Mouse (Mus musculus) neural tube, embryonic 14.5 days (tissue): Measurements from ENCODE around the gene E2f6. TPM values are rescaled to one million over a fixed set of nuclear protein-coding genes. Genes with fewer than 3 reads are reported as not detected.

Experiments used
- ATAC-seq: fragments of 200-750 bp; cut with Nextera tagmentation; 2 replicates; pipeline ENCODE4 v1.8.0; 2017; ENCODE audit warnings: low read depth, mild to moderate bottlenecking, moderate TSS enrichment, moderate library complexity
- H3K27ac ChIP-seq: fragments of 300-500 bp; sonication (generic); 2 replicates; pipeline ENCODE4 v1.5.1; 2014; ENCODE audit warnings: low read depth, mild to moderate bottlenecking, control low read depth, low read length, moderate library complexity, mixed read lengths
- H3K27me3 ChIP-seq: fragments of 300-500 bp; sonication (generic); 2 replicates; pipeline ENCODE4 v1.6.1; 2014; ENCODE audit warnings: low read length; ENCODE audit not compliant: control insufficient read depth, insufficient read depth
- H3K36me3 ChIP-seq: fragments of 300-500 bp; sonication (generic); 2 replicates; pipeline ENCODE4 v1.6.1; 2014; ENCODE audit warnings: low read length, mixed read lengths; ENCODE audit not compliant: control insufficient read depth, insufficient read depth
- H3K4me1 ChIP-seq: fragments of 300-500 bp; sonication (generic); 2 replicates; pipeline ENCODE4 v1.6.1; 2014; ENCODE audit warnings: low read length; ENCODE audit not compliant: control insufficient read depth, insufficient read depth
- H3K4me2 ChIP-seq: fragments of 300-500 bp; sonication (generic); 2 replicates; pipeline ENCODE4 v1.6.1; 2014; ENCODE audit warnings: mild to moderate bottlenecking, low read depth, low read length, control low read depth
- H3K4me3 ChIP-seq: fragments of 300-500 bp; sonication (generic); 2 replicates; pipeline ENCODE4 v1.5.1; 2014; ENCODE audit warnings: low read depth, low read length, control low read depth, mixed read lengths
- H3K9ac ChIP-seq: fragments of 300-500 bp; sonication (generic); replicated peaks from 2 replicates; pipeline ENCODE4 v1.6.1; 2014; ENCODE audit warnings: low read depth, mild to moderate bottlenecking, control low read depth, low read length, mixed read lengths
- H3K9me3 ChIP-seq: fragments of 300-500 bp; sonication (generic); 2 replicates; pipeline ENCODE4 v1.6.1; 2016; ENCODE audit warnings: low read length; ENCODE audit not compliant: control insufficient read depth
- WGBS: fragments of 180-500 bp; shearing (Covaris S2); extraction: QIAGEN DNeasy Blood & Tissue Kit; methylation state at CpG from one replicate; pipeline ENCODE4 v1.1.7; 2014; 5-methylcytosine and 5-hydroxymethylcytosine counted together
- polyA plus RNA-seq: library from polyadenylated mRNA; unstranded; fragments of >200 nt; fragmentation: Nextera tagmentation; extraction: Ambion mirVana; gene quantifications from 2 replicates; pipeline ENCODE4 v1.2.1, GENCODE M21; 2014

Gene E2f6
- polyA plus RNA-seq, 1 experiment from 2014 or later = 28.7 TPM

DNA sequence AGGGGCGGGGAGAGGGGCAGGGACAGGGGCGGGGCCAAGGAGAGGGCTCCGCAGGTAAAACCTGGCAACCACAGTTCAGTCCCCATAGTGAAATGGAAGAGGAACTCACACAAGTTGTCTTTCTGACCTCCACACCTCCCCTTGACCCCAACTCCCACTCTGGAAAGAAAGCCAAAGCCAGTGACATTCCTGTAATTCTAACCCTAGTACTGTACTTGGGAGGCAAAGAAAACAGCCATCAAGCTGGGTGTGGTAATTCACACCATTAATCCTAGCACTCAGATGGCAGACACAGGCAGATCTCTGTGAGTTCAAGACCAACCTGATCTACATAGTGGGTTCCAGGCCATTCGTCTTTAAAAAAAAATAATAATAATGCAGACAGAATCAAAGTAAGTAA is 17.4 kb upstream of the E2f6 start:
- Histone ChIP-seq H3K9me3 (no peaks in the 10 kb centered on the region), H3K27me3 (no peaks in the 10 kb centered on the region), H3K36me3 (no peaks in the 10 kb centered on the region), H3K27ac (no peak overlapping the region), H3K4me3 (no peak overlapping the region), H3K4me2 (no peak overlapping the region), H3K4me1 (no peaks in the 10 kb centered on the region), H3K9ac (no peak overlapping the region)
- 83% methylated on average over 4 of the region's 4 CpGs for WGBS
- no peak for ATAC-seq

DNA sequence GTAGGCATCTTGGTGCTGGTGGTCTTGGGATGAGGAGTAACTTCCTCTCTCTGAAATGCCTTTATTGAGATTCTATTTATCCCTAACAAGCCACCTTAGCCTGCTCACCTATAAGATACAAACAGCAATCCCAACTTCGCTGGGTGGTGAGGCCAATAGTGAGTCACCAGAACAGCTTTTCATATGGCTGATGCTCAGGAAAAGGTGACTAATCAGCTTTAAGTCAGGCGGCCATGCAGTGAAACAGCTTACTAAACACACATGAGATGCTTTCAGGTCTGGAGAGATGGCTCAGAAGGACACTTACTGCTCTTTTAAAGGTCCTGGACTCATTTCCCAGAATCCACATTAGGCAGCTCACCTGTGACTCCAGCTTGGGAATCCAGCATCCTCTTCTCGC is 15.0 kb upstream of the E2f6 start:
- Histone ChIP-seq H3K9ac (no peak overlapping the region), H3K4me1 (no peaks in the 10 kb centered on the region), H3K9me3 (no peaks in the 10 kb centered on the region), H3K36me3 (no peaks in the 10 kb centered on the region), H3K4me2 (no peak overlapping the region), H3K27me3 (no peaks in the 10 kb centered on the region), H3K4me3 (no peak overlapping the region), H3K27ac (no peak overlapping the region)
- no peak for ATAC-seq
- WGBS = 89% methylated on average over 3 of the region's 3 CpGs

- Histone ChIP-seq H3K4me3 (no peak overlapping the region), H3K9ac (no peak overlapping the region), H3K27ac (no peak overlapping the region), H3K4me1 (no peaks in the 10 kb centered on the region), H3K4me2 (no peak overlapping the region), H3K36me3 (no peaks in the 10 kb centered on the region), H3K27me3 (no peaks in the 10 kb centered on the region), H3K9me3 (no peaks in the 10 kb centered on the region)
- WGBS = 25% methylated on average over 3 of the region's 3 CpGs
- ATAC-seq = no peak
These were observed 11.9 kb upstream of the E2f6 start for GRCm38 (mm10) chr12:16798894-16799293.

DNA sequence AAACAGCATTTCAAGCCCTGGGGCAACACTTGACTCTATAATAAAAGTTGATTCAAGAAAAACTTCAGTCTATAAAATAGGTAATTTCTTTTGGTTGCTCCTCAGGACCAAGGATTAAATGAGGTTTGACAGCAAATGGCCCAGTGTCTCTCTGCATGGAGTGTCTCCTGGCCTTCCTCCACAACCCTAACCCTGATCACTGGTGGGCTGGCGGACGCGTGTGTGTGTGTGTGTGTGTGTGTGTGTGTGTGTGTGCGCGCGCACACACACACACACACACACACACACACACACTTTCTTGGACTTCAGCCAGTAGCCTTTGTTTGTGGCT is 10.9 kb upstream of the E2f6 start:
- peak overlapping the region; percentile 57 for H3K9ac ChIP-seq
- H3K36me3 ChIP-seq = no peaks in the 10 kb centered on the region
- WGBS = 6% methylated on average over 3 of the region's 6 CpGs
- no peaks in the 10 kb centered on the region for H3K27me3 ChIP-seq
- peak overlapping the region; percentile 99 for H3K4me2 ChIP-seq
- H3K9me3 ChIP-seq = no peaks in the 10 kb centered on the region
- no peak overlapping the region for H3K27ac ChIP-seq
- H3K4me3 ChIP-seq = peak overlapping the region; percentile 53
- no peaks in the 10 kb centered on the region for H3K4me1 ChIP-seq
- peak; percentile 41; the same call in 1 of the 2 replicates for ATAC-seq

DNA sequence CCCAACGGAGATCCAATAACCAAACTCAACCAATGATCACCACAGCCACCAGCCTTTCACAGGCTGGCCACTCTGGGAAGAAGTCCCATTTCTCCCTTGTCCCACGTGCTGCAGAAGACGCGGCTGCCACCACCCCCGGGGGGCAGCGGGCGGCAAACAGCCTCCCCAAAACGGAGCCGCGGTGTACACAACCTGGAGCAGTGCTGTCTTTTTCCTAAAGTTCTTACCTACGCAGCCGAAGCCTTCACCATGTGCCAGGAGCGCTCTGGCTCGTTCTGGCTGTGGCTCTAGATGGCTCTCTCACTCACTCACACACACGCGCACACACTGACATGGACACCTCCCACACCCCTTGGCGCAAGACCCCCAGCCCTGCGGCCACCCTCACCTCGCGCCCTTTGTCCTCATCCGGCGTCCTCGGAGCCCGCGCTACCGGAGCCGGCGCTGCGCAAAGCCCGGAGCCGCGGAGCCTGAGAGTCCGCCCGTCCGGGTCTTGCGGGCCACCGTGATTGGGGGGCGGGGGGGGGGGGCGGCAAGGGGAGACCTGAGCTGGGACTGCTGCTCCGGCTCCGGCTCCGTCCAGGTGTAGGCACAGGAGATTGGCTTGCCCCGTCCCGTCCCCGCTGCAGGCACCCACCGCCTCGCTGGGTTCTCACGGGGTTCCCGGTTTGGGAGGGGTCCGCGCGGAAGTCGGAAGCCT is 10.4 kb upstream of the E2f6 start, which contains the start of gene Greb1:
Greb1 (minus strand) TSS at position 628 of the 700 bp plus-strand sequence.
- WGBS = under 1% methylated on average over 44 of the region's 53 CpGs
- no peaks in the 10 kb centered on the region for H3K9me3 ChIP-seq

GRCm38 (mm10) chr12:16800959-16801315 is 9.8 kb upstream of the E2f6 start:
- H3K4me3 ChIP-seq = peak overlapping the region; percentile 53
- H3K36me3 ChIP-seq = no peaks in the 10 kb centered on the region
- no peaks in the 10 kb centered on the region for H3K27me3 ChIP-seq
- WGBS = 0% methylated on average over 12 of the region's 12 CpGs
- no peak overlapping the region for H3K27ac ChIP-seq
- no peaks in the 10 kb centered on the region for H3K4me1 ChIP-seq
- H3K9me3 ChIP-seq = no peaks in the 10 kb centered on the region
- peak overlapping the region; percentile 99 for H3K4me2 ChIP-seq
- ATAC-seq = peak; percentile 35
- peak overlapping the region; percentile 57 for H3K9ac ChIP-seq

More for the DNA sequence above, 10.4 kb upstream of the E2f6 start, which contains the start of gene Greb1:
- no peaks in the 10 kb centered on the region for H3K27me3 ChIP-seq
- no peak within 1 kb of the TSS for H3K27ac ChIP-seq
- H3K4me2 ChIP-seq = peak within 1 kb of the TSS; percentile 99
- H3K4me3 ChIP-seq = peak within 1 kb of the TSS; percentile 53
- peak; percentile 77 for ATAC-seq
- no peaks in the 10 kb centered on the region for H3K36me3 ChIP-seq
- H3K9ac ChIP-seq = peak within 1 kb of the TSS; percentile 57
- no peaks in the 10 kb centered on the region for H3K4me1 ChIP-seq

- no peaks in the 10 kb centered on the region for H3K4me1 ChIP-seq
- H3K9ac ChIP-seq = no peak overlapping the region
- 15% methylated on average over 5 of the region's 5 CpGs for WGBS
- ATAC-seq = no peak
- no peak overlapping the region for H3K4me3 ChIP-seq
- no peaks in the 10 kb centered on the region for H3K36me3 ChIP-seq
- no peak overlapping the region for H3K27ac ChIP-seq
- no peaks in the 10 kb centered on the region for H3K27me3 ChIP-seq
- H3K9me3 ChIP-seq = no peaks in the 10 kb centered on the region
- no peak overlapping the region for H3K4me2 ChIP-seq
These were observed 7.4 kb upstream of the E2f6 start for GRCm38 (mm10) chr12:16803237-16803955.

GRCm38 (mm10) chr12:16803956-16804430 is 6.8 kb upstream of the E2f6 start:
- Histone ChIP-seq H3K4me3 (no peak overlapping the region), H3K9me3 (no peaks in the 10 kb centered on the region), H3K4me1 (no peaks in the 10 kb centered on the region), H3K4me2 (no peak overlapping the region), H3K9ac (no peak overlapping the region), H3K27me3 (no peaks in the 10 kb centered on the region), H3K27ac (no peak overlapping the region), H3K36me3 (no peaks in the 10 kb centered on the region)
- no peak for ATAC-seq
- 12% methylated on average over 5 of the region's 5 CpGs for WGBS

GRCm38 (mm10) chr12:16805511-16805910 is 5.3 kb upstream of the E2f6 start:
- no peaks in the 10 kb centered on the region; the same call in 1 of the 2 replicates for H3K27me3 ChIP-seq
- peak; percentile 71; the same call in 1 of the 2 replicates for ATAC-seq
- no peaks in the 10 kb centered on the region for H3K9me3 ChIP-seq
- H3K4me3 ChIP-seq = no peak overlapping the region
- 4% methylated on average over 5 of the region's 5 CpGs for WGBS
- no peaks in the 10 kb centered on the region for H3K36me3 ChIP-seq
- H3K4me2 ChIP-seq = no peak overlapping the region
- H3K9ac ChIP-seq = no peak overlapping the region
- H3K27ac ChIP-seq = no peak overlapping the region
- no peaks in the 10 kb centered on the region for H3K4me1 ChIP-seq
